Mouse (Mus musculus) layer of hippocampus, adult 9-11 months (tissue): ENCODE measurements around the gene Idh2.

Experiments
- DNase-seq: peaks from one replicate; pipeline ENCODE4 v3.0.0; 2022

Idh2 gene

DNA sequence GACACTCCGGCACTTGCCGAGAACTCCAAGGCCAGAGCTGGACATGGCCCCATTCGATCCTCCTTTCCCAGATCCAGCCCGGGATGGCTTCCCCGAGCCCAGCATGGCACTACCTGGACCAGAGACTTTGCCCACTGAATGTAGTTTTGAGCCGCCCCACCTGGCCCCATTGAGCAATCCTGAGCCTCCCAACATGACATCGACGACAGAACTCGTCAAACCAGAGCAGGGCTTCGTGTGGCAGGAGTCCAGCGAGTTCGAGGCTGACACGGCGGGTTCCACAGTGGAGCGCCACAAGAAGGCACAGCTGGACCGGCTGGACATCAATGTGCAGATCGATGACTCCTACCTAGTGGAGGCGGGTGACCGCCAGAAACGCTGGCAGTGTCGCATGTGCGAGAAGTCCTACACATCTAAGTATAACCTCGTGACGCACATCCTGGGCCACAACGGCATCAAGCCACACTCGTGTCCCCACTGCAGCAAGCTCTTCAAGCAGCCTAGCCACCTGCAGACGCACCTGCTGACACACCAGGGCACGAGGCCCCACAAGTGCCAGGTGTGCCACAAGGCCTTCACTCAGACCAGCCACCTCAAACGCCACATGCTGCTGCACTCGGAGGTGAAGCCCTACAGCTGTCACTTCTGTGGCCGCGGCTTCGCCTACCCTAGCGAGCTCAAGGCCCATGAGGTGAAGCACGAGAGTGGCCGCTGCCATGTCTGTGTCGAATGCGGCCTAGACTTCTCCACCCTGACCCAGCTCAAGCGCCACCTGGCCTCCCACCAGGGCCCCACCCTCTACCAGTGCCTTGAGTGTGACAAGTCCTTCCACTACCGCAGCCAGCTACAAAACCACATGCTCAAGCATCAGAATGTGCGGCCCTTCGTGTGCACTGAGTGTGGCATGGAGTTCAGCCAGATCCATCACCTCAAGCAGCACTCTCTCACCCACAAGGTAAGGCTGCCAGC is 33.3 kb downstream of the Idh2 start:
- DNase-seq: no peak

DNA sequence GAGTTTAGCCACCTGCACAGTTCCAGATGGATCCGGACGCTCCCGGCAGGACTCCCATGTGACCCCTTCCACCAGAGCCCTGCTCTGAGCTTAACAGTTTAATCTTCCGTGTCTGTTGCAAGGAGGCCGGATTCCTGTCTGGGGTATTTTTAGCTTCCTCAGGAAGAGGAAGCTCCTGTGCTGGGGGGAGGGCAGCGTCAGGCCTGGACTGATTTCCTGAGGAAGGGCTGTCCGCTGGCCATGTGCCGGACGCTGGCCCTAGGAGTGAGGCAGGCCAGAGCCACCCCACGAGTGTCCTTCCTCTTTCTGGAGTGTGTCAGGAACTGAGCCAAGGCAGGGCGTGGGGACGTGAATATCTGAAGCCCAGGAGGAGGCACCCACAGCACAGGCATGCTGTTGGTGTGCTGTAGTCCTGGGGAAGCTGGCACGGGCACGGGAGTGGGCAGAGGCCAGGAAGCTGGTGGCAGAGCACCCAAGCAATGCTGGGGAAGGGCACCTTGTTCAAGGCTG is 36.3 kb downstream of the Idh2 start:
- peak; percentile 95 for DNase-seq

DNA sequence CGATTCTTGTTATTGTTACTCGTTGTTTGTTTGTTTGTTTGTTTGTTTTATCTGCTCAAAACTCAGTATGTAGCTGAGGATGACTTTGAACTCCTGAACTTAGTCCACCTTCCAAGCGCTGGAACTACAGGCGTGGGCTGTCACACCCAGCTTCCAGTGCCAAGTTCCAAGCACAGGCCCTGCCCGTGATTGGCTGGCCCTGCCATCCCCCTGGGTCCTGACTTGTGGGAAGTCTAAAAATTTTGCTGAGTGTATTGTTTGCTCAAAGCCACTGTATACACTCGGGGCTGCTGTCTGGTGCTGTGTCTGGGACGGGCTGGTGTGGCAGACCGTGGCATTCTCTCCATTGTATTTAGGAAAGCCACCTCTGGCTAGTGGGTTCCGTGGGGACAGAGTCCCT is 37.4 kb downstream of the Idh2 start:
- peak; percentile 61 for DNase-seq

DNA sequence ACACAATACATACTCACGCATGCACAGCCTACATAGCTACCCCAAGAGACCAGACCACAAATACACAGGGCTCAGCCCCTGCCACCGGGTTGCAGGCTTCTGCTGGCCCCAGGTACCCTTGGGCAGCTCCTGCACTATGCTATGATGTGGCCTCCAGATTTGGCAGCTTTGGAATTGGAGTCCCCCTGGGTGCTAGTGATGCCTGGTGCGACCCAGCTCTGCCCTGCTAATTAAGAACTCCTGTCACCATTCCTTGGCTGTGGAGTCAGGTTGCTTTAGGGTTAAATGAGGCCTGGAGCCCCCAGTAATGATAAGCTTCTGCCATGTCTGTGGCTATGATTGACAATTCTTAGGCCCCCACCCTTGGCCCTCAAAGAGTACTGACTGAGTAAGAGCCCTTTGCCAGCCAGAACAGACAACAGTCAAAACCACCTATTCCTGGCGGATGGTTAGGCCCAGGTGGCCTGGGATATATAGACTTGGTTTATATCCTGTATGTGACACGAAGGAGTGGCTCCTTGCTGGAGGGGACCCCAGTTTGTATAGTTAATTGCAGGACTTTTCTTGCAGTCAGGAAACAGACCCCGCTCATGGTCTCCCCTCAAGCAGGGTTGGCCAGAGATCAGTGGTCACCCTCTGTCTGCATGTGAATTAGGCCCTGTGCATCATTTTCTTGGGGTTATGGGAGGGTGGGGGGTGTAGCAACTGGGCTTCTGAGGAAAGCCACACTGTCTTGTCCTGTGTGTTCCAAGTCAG is 38.1 kb downstream of the Idh2 start:
- DNase-seq: no peak

DNA sequence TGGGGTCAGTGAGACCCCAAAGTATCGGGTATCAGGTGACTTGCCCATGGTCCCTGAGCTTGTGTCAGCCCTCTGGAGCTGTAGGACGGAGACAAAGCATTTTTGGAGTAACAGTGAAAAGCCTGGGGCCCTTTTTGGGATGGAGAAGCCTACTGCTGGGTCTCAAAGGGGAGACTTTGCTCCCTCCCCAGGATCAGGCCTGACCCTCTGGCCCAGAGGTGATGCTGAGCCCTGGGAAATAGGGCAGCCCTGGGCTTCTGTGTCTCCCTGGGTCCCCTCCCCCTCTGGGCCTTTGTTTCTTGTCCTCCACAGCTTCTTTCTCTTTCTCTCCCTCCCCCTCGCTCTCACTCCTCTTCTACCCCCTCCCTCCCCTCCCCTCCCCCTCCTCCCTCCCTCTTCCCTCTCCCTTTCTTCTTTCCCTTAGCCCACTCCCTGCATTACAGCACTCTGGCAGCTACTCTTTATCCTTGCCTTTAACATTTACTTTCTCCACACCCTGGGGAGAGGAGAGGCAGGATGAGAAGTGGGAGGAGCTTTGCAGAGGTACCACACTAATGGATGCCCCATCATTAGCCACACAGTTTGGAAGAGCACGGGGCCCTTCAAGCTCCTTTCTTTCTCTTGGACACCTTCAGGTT is 39.1 kb downstream of the Idh2 start:
- no peak for DNase-seq

DNA sequence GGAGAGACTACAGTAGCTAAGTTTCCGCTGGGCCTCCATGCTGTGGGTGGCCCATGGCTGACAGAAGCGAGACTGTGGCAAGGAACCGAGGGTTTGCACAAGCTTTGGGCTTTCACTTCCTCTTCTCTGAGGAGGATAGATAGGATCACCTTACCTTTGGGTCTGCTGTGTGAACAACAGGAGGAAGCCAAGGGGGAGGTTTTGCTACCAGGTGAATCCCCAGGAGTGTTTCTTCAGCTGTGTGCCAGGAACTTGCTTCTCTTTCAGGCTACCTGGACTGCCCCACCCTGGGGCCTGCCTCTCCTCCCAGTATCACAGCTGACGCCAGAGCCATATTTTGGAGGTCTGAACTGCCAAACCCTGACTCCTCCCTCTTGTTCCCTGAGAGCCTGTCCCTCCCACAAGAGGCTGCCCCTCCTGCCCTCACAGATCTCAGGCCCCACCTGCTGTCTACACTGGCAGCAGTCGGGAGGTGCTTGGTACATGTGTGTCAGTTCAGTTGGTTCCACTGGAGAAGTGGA is 40.2 kb downstream of the Idh2 start:
- peak; percentile 75 for DNase-seq

DNA sequence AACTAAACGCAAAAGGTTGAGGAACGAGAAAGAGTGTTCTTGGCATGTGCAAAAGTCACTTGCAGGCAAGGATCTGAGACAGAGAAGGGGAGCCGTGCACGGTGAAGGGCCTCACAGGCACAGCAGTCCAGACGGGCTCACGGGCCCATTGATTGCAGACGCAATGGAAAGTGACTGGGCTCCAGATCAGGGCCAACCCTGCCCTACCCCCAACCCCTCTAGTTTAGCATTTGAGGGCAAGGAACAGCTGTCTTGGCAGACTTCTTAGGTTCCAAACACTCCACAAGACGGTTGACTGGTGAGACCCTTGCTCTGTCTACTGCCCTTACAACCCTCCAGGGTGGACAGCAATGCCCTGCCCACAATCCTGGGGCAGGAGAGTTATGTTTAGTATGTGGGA is 41.7 kb downstream of the Idh2 start:
- DNase-seq: no peak

DNA sequence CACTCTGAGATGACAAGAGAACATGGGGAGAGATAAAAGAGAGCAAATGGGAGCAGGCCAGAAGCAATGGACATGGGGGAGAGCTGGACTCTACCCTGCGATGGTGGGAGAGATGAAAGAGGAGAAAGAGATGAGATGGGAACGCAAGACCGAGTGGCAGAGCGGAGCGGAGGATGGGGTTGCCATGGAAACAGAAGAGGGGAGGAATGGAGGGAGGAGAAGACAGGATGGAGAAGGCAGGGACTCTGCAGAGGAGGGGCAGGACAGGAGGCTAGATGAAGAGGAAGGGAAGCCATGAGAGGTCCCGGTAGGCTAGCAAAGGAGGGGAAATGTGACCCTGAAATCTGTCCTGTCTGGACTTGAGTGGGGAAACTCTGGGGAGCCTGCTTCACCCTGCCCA is 42.9 kb downstream of the Idh2 start:
- DNase-seq: peak; percentile 67

DNA sequence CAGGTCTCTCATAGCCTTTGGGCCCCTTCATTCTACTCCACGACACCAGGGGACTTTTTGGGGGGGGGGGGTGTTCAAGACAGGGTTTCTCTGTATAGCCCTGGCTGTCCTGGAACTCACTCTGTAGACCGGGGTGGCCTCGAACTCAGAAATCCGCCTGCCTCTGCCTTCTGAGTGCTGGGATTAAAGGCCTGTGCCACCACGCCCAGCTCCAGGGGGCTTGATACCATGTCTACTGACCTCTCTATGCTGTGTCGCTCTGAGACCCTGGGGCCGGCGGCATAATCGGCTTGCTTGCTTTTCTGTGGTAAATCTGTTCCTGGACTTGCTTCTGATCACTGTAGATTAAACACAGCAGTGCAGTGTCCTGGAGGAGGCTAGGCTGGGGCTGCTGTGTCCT is 44.0 kb downstream of the Idh2 start:
- DNase-seq: no peak

DNA sequence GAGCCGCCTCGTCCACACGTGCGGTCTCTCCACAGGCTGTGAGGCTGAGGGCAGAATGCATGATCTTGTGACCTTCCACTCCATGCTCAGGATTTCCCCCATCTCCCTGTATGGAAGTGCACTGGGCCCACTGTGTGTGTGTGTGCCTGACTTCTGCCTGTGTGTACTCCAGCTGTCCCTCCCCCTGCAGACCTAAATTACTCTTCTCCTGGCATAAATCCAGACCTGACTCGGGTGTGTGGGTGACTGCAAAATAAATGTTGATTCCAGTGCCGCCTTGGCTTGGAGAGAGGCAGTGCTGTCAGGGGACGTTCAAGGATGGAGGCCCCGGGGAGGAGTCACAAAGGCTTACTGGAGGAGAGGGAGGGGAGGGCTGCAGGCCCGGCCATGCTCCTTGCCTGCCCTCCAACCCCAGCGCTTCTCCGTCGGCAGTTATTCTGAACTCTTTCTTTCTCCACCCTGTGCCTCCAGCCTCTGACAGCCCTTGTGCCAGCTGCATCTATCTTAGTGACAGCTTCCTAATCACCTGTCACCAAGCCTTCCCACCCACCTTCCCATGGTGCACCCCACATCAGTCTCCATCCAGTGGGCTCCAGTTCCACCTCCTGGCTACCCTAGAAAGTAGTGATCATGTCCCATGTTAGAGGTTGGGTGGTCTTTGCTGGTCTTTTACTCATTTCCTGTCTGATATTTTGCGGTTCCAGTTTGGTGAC is 45.4 kb downstream of the Idh2 start:
- peak; percentile 83 for DNase-seq

DNA sequence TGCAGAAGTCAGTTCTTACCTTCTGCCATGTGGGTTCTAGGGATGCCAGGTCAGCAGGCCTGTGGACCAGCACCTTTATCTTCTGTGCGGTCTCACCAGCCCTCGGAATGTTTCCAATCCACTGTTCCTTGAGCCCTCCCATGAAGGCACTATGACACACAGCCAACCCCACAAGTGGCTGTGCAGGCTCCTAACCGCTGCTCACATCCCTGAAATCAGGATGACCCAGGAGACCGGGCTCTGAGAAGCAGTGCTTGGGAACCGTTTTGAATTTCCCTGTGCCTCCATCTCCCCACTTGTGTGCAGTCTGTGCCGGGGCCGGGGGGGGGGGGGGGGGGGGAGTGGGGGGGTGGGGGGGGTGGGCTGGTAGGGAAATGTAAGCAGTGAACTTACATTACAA is 46.9 kb downstream of the Idh2 start:
- no peak for DNase-seq

DNA sequence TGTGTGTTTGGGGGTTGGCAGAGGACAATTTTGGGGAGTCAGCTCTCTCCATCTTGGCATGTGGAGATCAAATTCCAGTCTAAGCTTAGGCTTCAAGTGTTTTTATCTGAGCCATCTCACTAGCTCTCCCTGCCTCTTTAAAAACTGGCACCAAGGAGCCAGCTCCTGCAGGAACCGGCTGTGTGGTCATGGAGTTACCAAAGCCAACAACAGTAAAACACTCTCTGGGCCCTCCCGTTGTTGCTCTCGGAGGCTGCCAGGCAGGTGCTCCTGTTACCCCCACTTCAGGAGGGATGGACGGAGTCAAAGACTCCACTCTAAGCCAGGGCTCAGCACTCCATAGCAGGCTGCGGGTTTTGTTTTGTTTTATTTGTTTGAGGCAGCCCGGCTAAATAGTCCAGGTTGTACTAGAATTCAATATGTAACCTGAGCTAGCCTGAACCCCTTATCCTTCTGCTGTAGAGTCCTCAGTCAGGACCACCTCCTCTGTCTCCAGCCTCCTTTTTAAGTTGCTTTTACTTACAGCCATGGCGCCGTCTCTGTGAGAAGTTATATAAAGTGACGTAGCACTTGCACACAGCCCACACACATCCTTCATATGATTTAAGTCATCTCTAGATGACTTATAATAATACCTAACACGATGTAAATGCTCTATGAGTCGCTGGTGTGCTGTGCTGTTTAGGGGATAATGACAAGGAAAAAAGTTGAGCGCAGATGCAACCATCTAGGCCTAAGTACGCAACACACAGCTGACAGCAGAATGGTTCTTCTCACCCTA is 48.3 kb downstream of the Idh2 start:
- no peak for DNase-seq

DNA sequence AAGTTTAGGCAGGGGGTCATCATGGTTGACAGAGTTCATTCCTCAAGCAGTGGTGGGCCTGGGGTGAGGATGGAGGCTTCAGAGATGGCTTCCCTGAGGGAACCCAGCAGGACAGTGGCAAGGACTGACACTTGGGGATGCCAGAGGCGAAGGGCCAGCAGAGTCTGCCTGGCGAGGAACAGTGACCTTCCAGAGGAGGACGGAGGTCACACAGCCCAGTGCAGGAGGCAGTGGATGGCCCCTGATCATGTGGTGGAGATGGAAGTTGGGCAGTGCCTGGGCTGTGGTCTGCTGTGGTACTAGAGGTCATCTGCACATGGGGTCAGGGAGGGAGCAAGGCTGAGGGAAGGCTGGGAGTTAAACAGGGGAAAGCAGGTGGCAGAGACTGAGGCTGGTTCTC is 49.9 kb downstream of the Idh2 start:
- no peak for DNase-seq

DNA sequence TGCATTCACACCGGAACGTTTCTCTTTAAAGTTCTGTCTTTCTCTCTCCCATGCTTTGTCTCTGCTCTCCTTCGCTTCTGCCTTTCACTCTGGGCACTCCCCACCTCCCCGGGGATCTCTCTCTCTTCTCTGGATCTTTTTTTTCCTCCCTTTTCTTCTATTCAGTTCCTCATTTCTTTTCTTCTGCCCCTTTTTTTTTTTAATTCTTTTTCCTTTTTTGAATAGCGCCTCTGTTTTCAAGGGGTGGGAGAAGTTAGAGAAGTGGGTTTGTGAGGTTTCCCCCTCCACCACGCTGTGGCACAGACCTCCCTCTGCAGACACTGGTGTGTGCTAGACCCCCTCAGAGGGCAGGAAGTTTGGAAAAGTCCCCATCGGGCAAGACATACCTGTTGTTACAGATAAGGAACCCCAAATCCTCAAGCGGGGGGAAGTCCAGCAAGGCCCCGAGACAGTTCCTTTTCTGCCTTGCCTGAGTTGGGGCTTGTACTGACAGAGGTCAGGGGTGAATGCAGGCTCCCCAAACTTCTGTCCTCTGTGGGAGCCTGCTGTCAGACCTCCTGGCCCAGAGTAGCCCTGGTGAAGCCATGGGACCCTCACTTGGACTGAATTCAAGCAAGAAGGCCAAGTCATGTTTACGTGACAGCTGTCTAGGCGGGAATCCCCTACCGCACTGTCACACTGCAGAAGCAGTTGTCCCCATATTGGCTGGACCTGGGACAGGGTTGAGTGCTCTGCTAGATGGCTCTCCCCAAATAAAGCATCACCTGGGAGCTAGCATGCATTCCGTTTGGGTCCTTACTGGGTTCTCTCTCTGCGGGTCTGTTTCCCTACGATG is 51.1 kb downstream of the Idh2 start:
- DNase-seq: no peak

DNA sequence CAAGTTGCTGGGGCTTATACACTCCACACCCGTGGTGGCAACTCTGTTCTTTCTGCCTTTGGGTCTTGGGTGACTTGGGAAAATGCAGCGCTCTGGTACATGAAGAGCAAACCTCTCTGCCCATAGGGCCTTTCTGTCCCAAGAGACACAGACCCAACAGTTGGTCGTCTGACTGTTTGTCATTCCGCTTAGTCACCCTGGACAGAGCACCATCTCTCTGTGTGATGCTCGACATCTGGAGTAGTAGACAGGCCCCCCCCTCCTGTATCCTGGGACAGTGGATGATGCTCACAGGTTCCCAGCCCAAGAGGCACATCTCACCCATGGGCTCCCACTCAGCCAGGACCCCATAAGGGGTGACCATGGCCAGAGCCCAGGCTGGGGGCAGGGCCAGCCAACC is 51.9 kb downstream of the Idh2 start:
- no peak for DNase-seq

DNA sequence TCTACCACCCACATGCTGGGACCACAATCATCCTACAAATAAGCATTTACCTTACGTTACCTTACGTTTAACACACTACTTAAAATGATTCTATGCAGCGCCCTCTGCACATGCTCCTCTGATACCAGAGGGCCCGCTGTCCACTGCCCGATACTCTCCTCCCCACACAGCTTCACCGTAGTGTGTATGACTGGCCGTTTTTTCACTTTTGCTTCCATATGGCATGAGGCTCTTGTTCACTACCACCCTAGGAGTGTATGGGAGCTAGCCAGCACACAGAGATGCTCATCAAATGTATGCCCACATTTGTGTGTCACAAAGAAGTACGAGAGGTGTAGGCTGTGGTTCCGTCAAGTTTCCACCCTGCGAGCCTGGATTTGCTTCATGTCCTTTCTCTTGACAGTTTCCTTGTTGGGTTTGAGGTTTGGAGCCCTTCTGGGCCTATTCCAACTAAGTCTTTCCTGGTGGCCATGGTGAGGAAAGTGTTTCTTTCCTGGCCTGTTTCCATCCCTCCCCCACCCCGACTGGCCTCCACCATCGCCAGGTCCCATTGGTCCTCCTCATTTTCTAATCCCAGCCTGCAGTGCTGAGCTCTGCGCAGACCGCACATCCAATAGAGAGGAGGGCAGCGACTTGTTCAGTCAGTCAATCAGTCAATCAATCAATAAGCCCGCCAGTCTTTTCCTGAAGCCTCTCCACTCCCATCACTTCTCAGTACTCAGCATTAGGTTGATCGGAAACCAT is 52.9 kb downstream of the Idh2 start:
- DNase-seq: no peak

DNA sequence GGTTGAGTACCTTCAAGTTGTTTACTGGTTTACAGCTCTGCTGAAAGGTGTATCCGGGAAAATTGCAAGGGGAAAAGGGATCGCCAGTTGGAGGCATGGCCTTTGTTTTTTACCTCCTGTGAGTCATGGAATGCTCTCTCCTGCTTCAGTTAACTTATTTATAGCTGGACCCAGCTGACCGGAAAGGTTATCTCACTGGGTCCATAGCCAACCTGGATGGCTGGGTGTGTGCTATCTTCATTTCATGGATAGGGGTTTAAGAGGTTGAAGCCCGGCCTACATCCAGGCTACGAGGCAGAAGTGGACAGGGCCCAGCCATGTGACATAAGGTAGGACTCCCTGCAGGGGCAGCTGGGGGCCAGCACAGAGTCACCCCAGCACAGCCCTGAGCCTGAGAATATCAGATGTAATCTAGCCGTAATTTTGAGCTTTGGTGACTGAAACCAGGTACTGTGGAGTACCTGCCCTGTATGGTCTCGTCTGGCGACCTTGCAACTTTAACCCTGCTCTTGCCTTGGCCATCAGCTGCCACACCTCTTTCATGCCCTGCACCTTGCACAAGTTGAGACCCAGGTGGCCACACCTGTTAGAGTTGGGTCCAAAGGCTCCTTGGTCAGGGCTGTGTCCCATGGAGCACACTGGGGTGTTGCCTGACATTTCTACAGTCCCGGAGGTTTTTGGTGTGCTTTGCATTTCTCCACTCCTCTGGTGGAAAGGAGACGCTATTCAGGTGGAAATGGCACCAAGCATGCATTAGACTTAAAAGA is 55.0 kb downstream of the Idh2 start:
- no peak for DNase-seq

DNA sequence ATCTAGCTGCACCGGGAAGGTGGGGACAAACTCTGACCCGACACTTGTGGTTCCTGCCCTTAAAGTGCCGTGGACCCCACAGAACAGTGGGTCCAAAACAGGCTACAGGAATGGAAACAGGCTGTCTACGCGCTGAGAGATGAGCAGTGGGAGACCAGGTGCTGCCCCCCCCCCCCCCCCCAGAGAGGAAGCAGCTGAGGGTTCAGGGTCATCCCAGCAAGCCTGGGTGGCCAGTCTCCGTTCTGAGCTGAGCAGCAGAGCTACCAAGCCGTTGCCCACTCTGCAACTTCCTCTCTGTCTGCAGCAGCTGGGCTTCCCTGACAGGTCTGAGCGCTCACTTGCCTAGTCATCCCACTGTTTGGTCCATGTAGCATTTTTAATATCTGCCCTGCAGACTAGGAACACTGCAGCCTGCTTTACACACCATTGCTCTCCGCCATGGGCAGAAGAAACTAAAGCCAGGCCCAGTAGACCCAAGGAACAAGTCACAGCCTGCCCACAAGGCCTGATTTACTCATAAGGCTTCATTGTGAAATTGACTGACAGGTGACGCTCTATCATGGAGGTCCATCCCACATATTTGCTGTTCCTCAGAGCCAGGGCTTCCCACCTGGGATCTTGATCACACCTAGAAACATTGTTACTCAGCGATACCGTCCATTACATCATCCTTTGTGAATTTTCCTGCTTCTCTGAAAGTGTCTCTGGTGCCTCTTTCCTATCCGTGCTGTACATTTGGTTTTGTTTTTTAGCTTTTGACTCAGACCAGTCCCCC is 55.9 kb downstream of the Idh2 start:
- no peak for DNase-seq
